Mouse (Mus musculus): ENCODE data around the gene Pomt1. TPM values are rescaled to one million over a fixed set of nuclear protein-coding genes. Genes with fewer than 3 reads are reported as not detected.

Pomt1 gene
- polyA plus RNA-seq, 1 experiment from 2014 or later, result 24.1 TPM

DNA sequence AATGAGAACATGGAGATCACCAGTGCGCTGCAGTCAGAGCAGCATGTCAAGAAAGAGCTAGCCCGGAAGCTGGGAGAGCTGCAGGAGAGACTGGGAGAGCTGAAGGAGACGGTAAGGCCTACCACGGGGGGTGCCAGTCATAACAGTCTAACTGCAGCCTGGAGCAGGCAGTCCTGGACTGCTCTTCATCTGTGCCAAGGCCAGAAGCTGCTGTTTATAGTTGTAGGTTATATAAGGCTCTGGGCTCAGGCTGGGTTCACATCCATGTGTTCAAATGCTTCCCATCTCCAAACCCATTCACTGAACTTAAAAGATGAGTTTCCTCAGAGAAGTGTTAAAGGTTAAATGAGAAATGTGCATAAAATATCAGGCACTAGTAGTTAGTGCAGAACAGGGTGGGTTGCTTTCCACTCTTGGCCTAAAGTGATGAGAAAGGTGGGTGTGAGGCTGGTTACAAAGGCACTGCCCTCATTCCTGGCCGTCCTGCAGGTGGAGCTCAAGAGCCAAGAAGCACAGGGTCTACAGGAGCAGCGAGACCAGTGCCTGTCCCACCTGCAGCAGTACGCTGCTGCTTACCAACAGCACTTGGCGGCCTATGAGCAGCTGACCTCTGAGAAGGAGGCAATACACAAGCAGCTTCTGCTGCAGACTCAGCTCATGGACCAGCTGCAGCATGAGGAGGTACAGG, 67.9 kb downstream of the Pomt1 start:
- Histone ChIP-seq H3K4me2 (ENCODE audit: low read depth, low read length) (no peak overlapping the region), H3K27ac (ENCODE audit: low read length) (no peak overlapping the region), H3K4me3 (ENCODE audit: low read length) (no peak overlapping the region), H3K4me1 (replicated peaks; ENCODE audit: control insufficient read depth, insufficient read depth, low read length) (no peaks in the 10 kb centered on the region), H3K9ac (ENCODE audit: low read length) (no peak overlapping the region), H3K9me3 (ENCODE audit: control insufficient read depth, low read length) (no peaks in the 10 kb centered on the region), H3K27me3 (ENCODE audit: control insufficient read depth, insufficient read depth, low read depth, low read length) (no peaks in the 10 kb centered on the region), H3K36me3 (ENCODE audit: control insufficient read depth, insufficient read depth, low read length) (peaks cover 56% of the 10 kb centered on the region)
- peak; percentile 50 for ATAC-seq (ENCODE audit: low read depth)
- 51% methylated on average over 8 of the region's 8 CpGs for WGBS

Other genes with a start within 250 kb of the Pomt1 start
- gene Fam78a, start 151.7 kb upstream of the Pomt1 start, polyA plus RNA-seq (2015; fragmentation: Nextera tagmentation; extraction: Ambion mirVana), result 4.3 and 4.4 TPM in 2 replicates
- 3.6 and 3.9 TPM in 2 replicates for gene Plpp7, start 141.1 kb upstream of the Pomt1 start, polyA plus RNA-seq (2015; fragmentation: Nextera tagmentation; extraction: Ambion mirVana)
- gene Prrc2b, start 85.5 kb upstream of the Pomt1 start, polyA plus RNA-seq (2015; fragmentation: Nextera tagmentation; extraction: Ambion mirVana), result 24.7 and 26.9 TPM in 2 replicates
- 60.8 and 63.8 TPM in 2 replicates for gene Uck1, start 23.6 kb downstream of the Pomt1 start, polyA plus RNA-seq (2015; fragmentation: Nextera tagmentation; extraction: Ambion mirVana)
- gene Golga2, start 50.8 kb downstream of the Pomt1 start, polyA plus RNA-seq (2015; fragmentation: Nextera tagmentation; extraction: Ambion mirVana), result 25.8 and 27.9 TPM in 2 replicates
- gene Swi5, start 51.5 kb downstream of the Pomt1 start, polyA plus RNA-seq (2015; fragmentation: Nextera tagmentation; extraction: Ambion mirVana), result 396 and 415 TPM in 2 replicates
- 46.1 and 50.7 TPM in 2 replicates for gene Ciz1, start 115.7 kb downstream of the Pomt1 start, polyA plus RNA-seq (2015; fragmentation: Nextera tagmentation; extraction: Ambion mirVana)
- 5.7 and 5.9 TPM in 2 replicates for gene Dnm1, start 116.7 kb downstream of the Pomt1 start, polyA plus RNA-seq (2015; fragmentation: Nextera tagmentation; extraction: Ambion mirVana)
- 34.0 and 36.4 TPM in 2 replicates for gene 1110008P14Rik, start 145.3 kb downstream of the Pomt1 start, polyA plus RNA-seq (2015; fragmentation: Nextera tagmentation; extraction: Ambion mirVana)
- 1.8 and 5.6 TPM in 2 replicates for gene Lcn2, start 151.7 kb downstream of the Pomt1 start, polyA plus RNA-seq (2015; fragmentation: Nextera tagmentation; extraction: Ambion mirVana)
- gene Ptges2, start 159.3 kb downstream of the Pomt1 start, polyA plus RNA-seq (2015; fragmentation: Nextera tagmentation; extraction: Ambion mirVana), result 20.6 and 23.9 TPM in 2 replicates
- 6.5 and 6.8 TPM in 2 replicates for gene Naif1, start 213.9 kb downstream of the Pomt1 start, polyA plus RNA-seq (2015; fragmentation: Nextera tagmentation; extraction: Ambion mirVana)
- 16.0 and 17.5 TPM in 2 replicates for gene Slc25a25, start 214.9 kb downstream of the Pomt1 start, polyA plus RNA-seq (2015; fragmentation: Nextera tagmentation; extraction: Ambion mirVana)